Mouse (Mus musculus): Measurements from ENCODE around the gene Efhd1. TPM values are rescaled to one million over a fixed set of nuclear protein-coding genes. Genes with fewer than 3 reads are reported as not detected.

Gene Efhd1
- total and polyA plus RNA-seq, 3 experiments: 0.15 TPM; not detected in 2

- H3K9me3 ChIP-seq (replicated peaks; ENCODE audit: insufficient read depth, low read length): no peaks in the 10 kb centered on the region
- H3K36me3 ChIP-seq (ENCODE audit: control insufficient read depth in 1 of 2, insufficient read depth in 2 of 2, low read length in 2 of 2): peaks cover 0 to 27% of the 10 kb centered on the region in 2 experiments; a peak in 2 of 4 replicates
- no peak overlapping the region for H3K4me3 ChIP-seq (ENCODE audit: control insufficient read depth in 1 of 2, insufficient read depth in 1 of 2, low read depth in 2 of 2, low read length in 2 of 2)
- H3K79me2 ChIP-seq (ENCODE audit: control insufficient read depth, insufficient read depth, low read length, poor library complexity): no peaks in the 10 kb centered on the region
- DNase-seq (ENCODE audit: low read depth, low spot score): no peak
- H3K27me3 ChIP-seq (ENCODE audit: control insufficient read depth in 1 of 2, insufficient read depth in 2 of 2, low read length in 2 of 2): no peaks in the 10 kb centered on the region
- no peaks in the 10 kb centered on the region for H3K4me1 ChIP-seq (ENCODE audit: control insufficient read depth in 1 of 2, insufficient read depth in 2 of 2, low read length in 2 of 2)
- TF ChIP-seq POLR2AphosphoS2 (IDR thresholded peaks at IDR 0.05; ENCODE audit: low read length) (no peak), MYB (IDR thresholded peaks at IDR 0.05; ENCODE audit: low read depth, low read length) (no peak), MEF2A (IDR thresholded peaks at IDR 0.05; ENCODE audit: extremely low read depth, insufficient replicate concordance, low read depth, low read length, poor library complexity, severe bottlenecking) (no peak), ETS1 (IDR thresholded peaks at IDR 0.05; ENCODE audit: low read depth, low read length) (no peak), MAX (IDR thresholded peaks at IDR 0.05; ENCODE audit: low read length) (no peak), TAL1 (IDR thresholded peaks at IDR 0.05; ENCODE audit: low read length) (no peak), SIN3A (IDR thresholded peaks at IDR 0.05; ENCODE audit: low read length) (no peak)
- no peak overlapping the region for H3K9ac ChIP-seq (ENCODE audit: control insufficient read depth, low read depth, low read length, poor library complexity, severe bottlenecking)
- no peak overlapping the region for H3K27ac ChIP-seq (ENCODE audit: control insufficient read depth, low read depth, low read length)
Observed at GRCm38 (mm10) chr1:87230606-87231005, 33.6 kb upstream of the Efhd1 start.

- no peaks in the 10 kb centered on the region for H3K9me3 ChIP-seq (replicated peaks; ENCODE audit: insufficient read depth, low read length)
- no peaks in the 10 kb centered on the region for H3K4me1 ChIP-seq (ENCODE audit: control insufficient read depth in 1 of 2, insufficient read depth in 2 of 2, low read length in 2 of 2)
- no peaks in the 10 kb centered on the region for H3K27me3 ChIP-seq (ENCODE audit: control insufficient read depth in 1 of 2, insufficient read depth in 2 of 2, low read length in 2 of 2)
- H3K79me2 ChIP-seq (ENCODE audit: control insufficient read depth, insufficient read depth, low read length, poor library complexity): no peaks in the 10 kb centered on the region
- no peak for TF ChIP-seq MYC (IDR thresholded peaks at IDR 0.05; ENCODE audit: low read depth, low read length)
- TF ChIP-seq ZKSCAN1 (IDR thresholded peaks at IDR 0.05; ENCODE audit: low read depth, low read length): no peak
- no peak for TF ChIP-seq JUND (IDR thresholded peaks at IDR 0.05; ENCODE audit: low read depth, low read length)
- TF ChIP-seq TCF12 (IDR thresholded peaks at IDR 0.05; ENCODE audit: low read depth, low read length): no peak
- no peak for TF ChIP-seq MAFK (IDR thresholded peaks at IDR 0.05; ENCODE audit: borderline replicate concordance, low read depth, low read length)
- TF ChIP-seq USF1 (IDR thresholded peaks at IDR 0.05; ENCODE audit: low read depth, low read length): no peak
- no peak for TF ChIP-seq POLR2AphosphoS5 (IDR thresholded peaks at IDR 0.05; ENCODE audit: borderline replicate concordance, low read depth, low read length)
- no peak for TF ChIP-seq GABPA (IDR thresholded peaks at IDR 0.05; ENCODE audit: low read depth, low read length)
- TF ChIP-seq EP300 (IDR thresholded peaks at IDR 0.05; ENCODE audit: low read depth in 1 of 2, low read length in 2 of 2): no peak
- TF ChIP-seq CTCF (IDR thresholded peaks at IDR 0.05 in 2 of 3, conservative IDR thresholded peaks at IDR 0.05 in 1 of 3; ENCODE audit: control insufficient read depth in 1 of 3, insufficient read depth in 1 of 3, low read depth in 2 of 3, low read length in 3 of 3, poor library complexity in 1 of 3, severe bottlenecking in 1 of 3): no peak
- no peak for TF ChIP-seq POLR2A (IDR thresholded peaks at IDR 0.05; ENCODE audit: control insufficient read depth in 1 of 2, insufficient read depth in 1 of 2, low read depth in 1 of 2, low read length in 2 of 2, poor library complexity in 1 of 2)
- no peak for TF ChIP-seq UBTF (IDR thresholded peaks at IDR 0.05; ENCODE audit: borderline replicate concordance, insufficient read depth, low read depth, low read length)
- TF ChIP-seq USF2 (IDR thresholded peaks at IDR 0.05; ENCODE audit: borderline replicate concordance in 1 of 2, insufficient read depth in 1 of 2, low read depth in 1 of 2, low read length in 2 of 2): no peak
- no peak for TF ChIP-seq MAZ (IDR thresholded peaks at IDR 0.05; ENCODE audit: low read depth, low read length)
- TF ChIP-seq TAL1 (IDR thresholded peaks at IDR 0.05; ENCODE audit: low read length): no peak
- TF ChIP-seq MEF2A (IDR thresholded peaks at IDR 0.05; ENCODE audit: extremely low read depth, insufficient replicate concordance, low read depth, low read length, poor library complexity, severe bottlenecking): no peak
- TF ChIP-seq E2F4 (IDR thresholded peaks at IDR 0.05; ENCODE audit: borderline replicate concordance, low read depth, low read length): no peak
- no peak for TF ChIP-seq KAT2A (conservative IDR thresholded peaks at IDR 0.05; ENCODE audit: low read depth, low read length)
- H3K9ac ChIP-seq (ENCODE audit: control insufficient read depth, low read depth, low read length, poor library complexity, severe bottlenecking): no peak overlapping the region
- peaks cover 0 to 18% of the 10 kb centered on the region in 2 experiments; a peak in 2 of 4 replicates for H3K36me3 ChIP-seq (ENCODE audit: control insufficient read depth in 1 of 2, insufficient read depth in 2 of 2, low read length in 2 of 2)
- H3K4me3 ChIP-seq (ENCODE audit: control insufficient read depth in 1 of 2, insufficient read depth in 1 of 2, low read depth in 2 of 2, low read length in 2 of 2): no peak overlapping the region
- no peak for DNase-seq (ENCODE audit: low read depth, low spot score)
- no peak overlapping the region for H3K27ac ChIP-seq (ENCODE audit: control insufficient read depth, low read depth, low read length)
Observed at GRCm38 (mm10) chr1:87232197-87232596, 32.0 kb upstream of the Efhd1 start.
